Mouse (Mus musculus) layer of hippocampus, postnatal 10 days (tissue): ENCODE data around the gene Gorasp1. TPM values are rescaled to one million over a fixed set of nuclear protein-coding genes. Genes with fewer than 3 reads are reported as not detected.
A peak's percentile ranks its signal among the peaks of the same experiment; 100 is the strongest.

Experiments used
- DNase-seq, 2 experiments: peaks; one replicate each; pipeline ENCODE4 v3.0.0; 2021; ENCODE audit warnings: low spot score in 2 of 2
- long read RNA-seq: library from polyadenylated mRNA; stranded (forward); transcript quantifications from one replicate; pipeline ENCODE4 v2.0.0, GENCODE M21; 2023
- total RNA-seq, 2 experiments: library from RNA; stranded (reverse); gene quantifications; 2 replicates each; pipeline ENCODE4 v1.2.3; 2021

Gene Gorasp1
- total RNA-seq: 10 to 100 TPM; 28.9 to 31.2 TPM
- long read RNA-seq, transcript Gorasp1-201 (9 exons, 3,906 nt): major isoform, 26 of 31 reads
- long read RNA-seq, partial matches to known transcripts: 3 of 31 reads
- long read RNA-seq, other reads (novel, unspliced or antisense): 2 of 31 reads

- DNase-seq: peak; percentile 96 to 98
Measured at GRCm38 (mm10) chr9:119937005-119937773, at the start of gene Gorasp1, which contains the start of gene Ttc21a. Gene Gorasp1, minus strand, starts transcription at chr9:119937565. Gene Ttc21a, plus strand, starts transcription at chr9:119937606.

GRCm38 (mm10) chr9:119985881-119986574 is 48.7 kb upstream of the Gorasp1 start:
- DNase-seq: no peak

GRCm38 (mm10) chr9:119984536-119985011 is 47.2 kb upstream of the Gorasp1 start, which contains the start of gene Csrnp1:
Gene Csrnp1, minus strand, starts transcription at chr9:119984658.
- peak in 1 of 2 experiments; percentile 17 for DNase-seq

DNA sequence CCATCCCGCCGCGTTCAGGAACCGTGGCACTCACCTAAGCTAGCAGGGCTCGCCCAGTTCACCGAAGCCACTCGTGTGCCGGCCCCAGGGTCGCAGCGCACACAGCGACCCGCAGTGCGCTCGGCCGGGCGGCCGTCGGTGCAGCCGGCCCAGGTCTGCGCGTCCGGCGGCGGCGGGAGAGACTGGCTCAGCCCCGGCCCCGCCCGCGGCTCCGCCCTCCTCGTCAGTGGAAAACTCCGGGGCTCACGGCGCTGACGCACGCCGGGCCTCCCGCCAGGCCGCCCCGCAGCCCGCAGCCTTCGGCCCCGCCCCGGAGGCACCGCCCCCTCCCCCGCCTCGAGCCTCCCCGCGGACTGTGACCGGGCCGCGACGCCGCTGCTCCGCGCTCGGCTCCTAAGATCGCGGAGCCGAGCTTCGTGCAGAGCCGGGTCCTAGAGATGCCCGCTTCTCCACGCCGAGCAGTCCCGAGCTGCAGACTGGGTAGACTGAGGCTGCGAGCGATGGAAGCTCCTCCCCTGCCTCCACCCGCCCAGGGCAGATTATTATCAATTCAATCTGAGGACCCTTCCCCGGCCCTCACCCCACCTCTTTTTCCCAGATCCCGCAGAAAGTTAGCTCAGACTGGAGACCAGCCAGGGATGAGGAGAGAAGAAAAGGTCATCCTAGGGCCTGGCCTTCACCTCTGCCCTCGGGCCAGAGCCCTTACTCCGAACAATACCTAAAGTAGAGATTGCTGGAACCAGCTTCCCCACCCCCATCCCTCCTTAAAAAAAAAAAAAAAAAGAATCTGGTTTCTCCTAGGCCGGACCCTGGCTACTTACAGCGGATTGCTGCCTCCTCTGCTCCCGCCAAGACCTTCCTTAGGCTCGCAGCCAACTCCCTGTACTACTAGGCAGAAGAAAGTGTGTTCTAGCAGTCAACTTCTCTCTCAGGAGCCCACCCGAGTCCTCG is 46.5 kb upstream of the Gorasp1 start:
- DNase-seq: peak; percentile 80 to 89

DNA sequence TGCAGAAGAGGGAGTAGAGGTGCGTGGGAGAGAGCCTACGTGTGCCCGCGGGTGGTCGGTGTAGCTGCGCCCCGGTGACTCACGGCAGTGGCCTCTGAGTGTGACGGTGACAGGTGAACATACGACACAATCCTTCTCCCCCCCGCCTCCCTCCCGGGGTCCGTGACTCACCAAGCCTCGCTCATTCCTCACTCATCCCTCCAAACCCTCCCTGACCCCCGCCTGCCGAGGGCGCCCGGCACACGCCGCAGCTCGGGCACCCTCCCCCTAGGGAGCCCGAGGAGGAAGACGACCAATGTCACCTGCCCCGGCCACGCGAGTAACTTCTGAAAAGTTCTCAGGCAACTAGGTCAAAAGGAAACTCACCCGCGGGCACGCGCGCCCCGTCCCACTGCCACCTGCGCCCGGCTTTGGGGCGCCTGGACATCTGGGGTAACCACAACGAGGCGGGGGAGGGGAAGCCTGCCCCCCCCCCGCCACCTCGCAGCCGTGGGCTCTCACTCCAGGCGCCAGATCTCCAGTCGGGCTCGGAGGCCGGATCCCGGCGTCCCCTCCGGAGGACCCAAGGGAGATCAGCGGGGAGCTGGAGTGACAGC is 45.7 kb upstream of the Gorasp1 start:
- peak; percentile 30 to 49 for DNase-seq

GRCm38 (mm10) chr9:119982241-119982811 is 45.0 kb upstream of the Gorasp1 start:
- peak; percentile 50 to 66 for DNase-seq

GRCm38 (mm10) chr9:119981183-119982179 is 44.1 kb upstream of the Gorasp1 start:
- DNase-seq: peak; percentile 46 to 62

GRCm38 (mm10) chr9:119980770-119981182 is 43.4 kb upstream of the Gorasp1 start:
- no peak for DNase-seq

DNA sequence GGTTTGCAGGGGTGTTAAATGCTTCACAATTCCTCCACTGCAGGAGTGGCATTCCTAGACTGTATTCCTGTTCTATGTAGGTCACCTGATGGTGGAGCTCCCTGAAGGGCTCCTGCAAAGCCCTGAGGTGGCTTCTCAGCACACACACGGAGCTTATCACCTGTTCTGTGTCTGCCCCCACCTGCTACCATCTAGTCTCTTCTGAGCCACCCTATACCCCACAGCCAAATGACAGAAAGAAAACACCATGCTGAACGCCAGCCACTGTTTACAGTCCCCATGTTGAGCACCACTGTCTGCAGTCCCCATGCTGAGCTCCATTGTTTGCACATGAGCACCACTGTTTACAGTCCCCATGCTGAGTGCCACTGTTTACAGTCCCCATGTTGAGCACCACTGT is 42.4 kb upstream of the Gorasp1 start:
- no peak for DNase-seq

- peak in 1 of 2 experiments; percentile 35 for DNase-seq
Measured at GRCm38 (mm10) chr9:119978811-119979441, 41.6 kb upstream of the Gorasp1 start.

- DNase-seq: peak in 1 of 2 experiments; percentile 19
Measured at GRCm38 (mm10) chr9:119978151-119978810, 40.9 kb upstream of the Gorasp1 start.

GRCm38 (mm10) chr9:119977557-119978060 is 40.2 kb upstream of the Gorasp1 start:
- peak in 1 of 2 experiments; percentile 48 for DNase-seq

GRCm38 (mm10) chr9:119976704-119977556 is 39.6 kb upstream of the Gorasp1 start:
- no peak for DNase-seq

GRCm38 (mm10) chr9:119975286-119975685 is 37.9 kb upstream of the Gorasp1 start:
- DNase-seq: no peak

DNA sequence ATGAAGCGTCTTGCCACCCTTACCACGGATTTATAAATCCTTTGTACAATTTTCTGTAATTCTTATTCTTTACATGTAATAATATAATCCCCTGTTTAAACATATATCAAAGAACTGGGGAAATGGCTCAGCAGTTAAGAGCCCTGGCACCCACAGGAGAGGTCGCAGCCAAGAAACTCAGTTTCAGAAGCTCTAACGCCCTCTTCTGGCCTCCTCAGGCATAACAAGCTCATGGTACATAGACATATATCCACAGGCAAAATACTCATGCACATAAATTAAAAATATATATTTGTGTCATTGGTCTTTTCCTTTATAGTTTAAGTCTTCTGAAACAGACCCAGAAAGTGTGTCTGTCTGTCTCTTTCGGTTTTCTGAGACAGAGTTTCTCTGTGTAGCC is 37.2 kb upstream of the Gorasp1 start:
- DNase-seq: peak in 1 of 2 experiments; percentile 13

DNA sequence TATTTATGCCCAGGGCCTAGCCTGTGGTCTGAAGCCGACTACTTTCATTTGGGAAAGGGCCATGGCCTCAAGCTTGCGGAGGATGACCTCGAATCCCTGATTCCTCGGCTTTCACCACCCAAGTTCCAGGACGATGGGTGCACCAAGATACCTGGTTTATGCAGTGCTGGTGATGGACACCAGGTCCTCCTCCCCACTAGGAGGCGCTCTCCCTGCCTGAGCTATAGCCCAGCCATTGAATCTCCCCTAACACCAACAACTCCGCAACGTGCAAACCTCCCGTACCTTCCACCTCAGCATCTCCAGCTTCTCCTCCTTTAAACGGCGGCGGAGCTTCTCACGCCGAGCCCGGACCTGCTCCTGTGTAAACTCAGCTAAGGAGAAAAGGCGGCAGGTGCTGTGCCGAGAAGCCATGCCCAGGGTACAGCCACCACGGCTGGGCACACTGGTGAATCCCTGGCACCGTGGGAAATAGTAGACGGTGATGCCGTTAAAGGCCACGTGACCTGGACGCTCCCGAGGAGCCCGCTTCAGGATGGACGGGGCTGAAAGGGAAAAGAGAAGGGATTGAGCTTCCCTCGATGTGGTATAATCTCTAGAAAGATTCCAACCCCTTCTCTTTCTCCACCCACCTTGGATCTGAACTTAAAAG is 36.6 kb upstream of the Gorasp1 start:
- DNase-seq: peak; percentile 30 to 33
